Mouse (Mus musculus): ENCODE data around the gene Sorbs2.

- no peak for TF ChIP-seq E2F4 (IDR thresholded peaks at IDR 0.05; ENCODE audit: insufficient read depth)
- TF ChIP-seq USF1 (IDR thresholded peaks at IDR 0.05; ENCODE audit: low read depth): no peak
- no peak for TF ChIP-seq POLR2A (IDR thresholded peaks at IDR 0.05; ENCODE audit: insufficient read length, low read depth)
- TF ChIP-seq MAX (IDR thresholded peaks at IDR 0.05; ENCODE audit: low read depth): no peak
- TF ChIP-seq MYOD1 (IDR thresholded peaks at IDR 0.05; ENCODE audit: control insufficient read depth in 1 of 3, insufficient read length in 2 of 3, low read depth in 2 of 3): no peak
- no peak for TF ChIP-seq TCF12 (IDR thresholded peaks at IDR 0.05; ENCODE audit: insufficient read depth, poor library complexity, severe bottlenecking)
- no peak for TF ChIP-seq REST (IDR thresholded peaks at IDR 0.05; ENCODE audit: insufficient read depth, insufficient read length)
- no peak for TF ChIP-seq MYOG (IDR thresholded peaks at IDR 0.05; ENCODE audit: control insufficient read depth in 1 of 3, insufficient read depth in 1 of 3, insufficient read length in 2 of 3, low read depth in 2 of 3)
Measured at GRCm38 (mm10) chr8:45799517-45799916, 291.9 kb downstream of the Sorbs2 start.
